Mouse (Mus musculus) skeletal muscle tissue, adult 2 months (tissue): Measurements from ENCODE around the gene Adgrf5.

ENCODE experiments used
- DNase-seq: peaks from one replicate; pipeline ENCODE4 v3.0.0-alpha.2; 2012; ENCODE audit warnings: low read depth, low spot score

Gene Adgrf5

GRCm38 (mm10) chr17:43376527-43376926, 16.3 kb downstream of the Adgrf5 start:
- DNase-seq: no peak

- no peak for DNase-seq
These were observed 18.5 kb downstream of the Adgrf5 start for GRCm38 (mm10) chr17:43378703-43379102.

- no peak for DNase-seq
These were observed 26.1 kb downstream of the Adgrf5 start for GRCm38 (mm10) chr17:43386331-43386730.

- DNase-seq: no peak
These were observed 26.9 kb downstream of the Adgrf5 start for GRCm38 (mm10) chr17:43387171-43387570.

- DNase-seq: no peak
These were observed 29.0 kb downstream of the Adgrf5 start for GRCm38 (mm10) chr17:43389256-43389655.

- DNase-seq: no peak
These were observed 31.9 kb downstream of the Adgrf5 start for GRCm38 (mm10) chr17:43392191-43392590.

GRCm38 (mm10) chr17:43393669-43394068, 33.4 kb downstream of the Adgrf5 start:
- no peak for DNase-seq

GRCm38 (mm10) chr17:43395400-43396258, 35.4 kb downstream of the Adgrf5 start:
- DNase-seq: no peak

- DNase-seq: no peak
These were observed 38.4 kb downstream of the Adgrf5 start for GRCm38 (mm10) chr17:43398612-43399011.

- no peak for DNase-seq
These were observed 38.9 kb downstream of the Adgrf5 start for GRCm38 (mm10) chr17:43399151-43399550.

- no peak for DNase-seq
These were observed 40.2 kb downstream of the Adgrf5 start for GRCm38 (mm10) chr17:43400483-43400882.

GRCm38 (mm10) chr17:43403851-43404250, 43.6 kb downstream of the Adgrf5 start:
- no peak for DNase-seq

- DNase-seq: no peak
These were observed 44.2 kb downstream of the Adgrf5 start for GRCm38 (mm10) chr17:43404408-43404807.

- no peak for DNase-seq
These were observed 46.1 kb downstream of the Adgrf5 start for GRCm38 (mm10) chr17:43406321-43406720.

- DNase-seq: no peak
These were observed 47.3 kb downstream of the Adgrf5 start for GRCm38 (mm10) chr17:43407548-43407947.

- DNase-seq: no peak
These were observed 52.9 kb downstream of the Adgrf5 start for GRCm38 (mm10) chr17:43413182-43413581.

- DNase-seq: no peak
These were observed 59.0 kb downstream of the Adgrf5 start for GRCm38 (mm10) chr17:43419204-43419603.

- DNase-seq: no peak
These were observed 60.1 kb downstream of the Adgrf5 start for GRCm38 (mm10) chr17:43420381-43420780.

- no peak for DNase-seq
These were observed 63.7 kb downstream of the Adgrf5 start for GRCm38 (mm10) chr17:43423953-43424352.

GRCm38 (mm10) chr17:43431692-43432091, 71.4 kb downstream of the Adgrf5 start:
- DNase-seq: no peak

- DNase-seq: peak; percentile 21
These were observed 74.2 kb downstream of the Adgrf5 start for GRCm38 (mm10) chr17:43434485-43434884.

- DNase-seq: no peak
These were observed 91.0 kb downstream of the Adgrf5 start for GRCm38 (mm10) chr17:43451216-43451615.

- peak; percentile 63 for DNase-seq
These were observed 98.3 kb downstream of the Adgrf5 start for GRCm38 (mm10) chr17:43458598-43458997.
